Mouse (Mus musculus) midbrain, postnatal 0 days (tissue): ENCODE measurements at regions not wholly inside any gene's neighbourhood (a gene's known extent, or its start where the extent isn't known, plus 50 kb on each side); places are given as distances from the start of the nearest gene placed in this dataset. TPM values are rescaled to one million over a fixed set of nuclear protein-coding genes. Genes with fewer than 3 reads are reported as not detected.
A peak's percentile ranks its signal among the peaks of the same experiment; 100 is the strongest.

Source experiments
- ATAC-seq: fragments of 200-750 bp; cut with Nextera tagmentation; 2 replicates; pipeline ENCODE4 v1.8.0; 2017; ENCODE audit warnings: moderate number of reproducible peaks, mild to moderate bottlenecking, moderate TSS enrichment, moderate library complexity; ENCODE audit not compliant: low FRiP score
- DNase-seq: peaks from one replicate; pipeline ENCODE4 v3.0.0-alpha.2; 2015; ENCODE audit warnings: low spot score
- H3K27ac ChIP-seq: fragments of 300-500 bp; sonication (generic); 2 replicates; pipeline ENCODE4 v1.5.1; 2014; ENCODE audit warnings: low read depth, mild to moderate bottlenecking, low read length, mixed read lengths
- H3K27me3 ChIP-seq: fragments of 300-500 bp; sonication (generic); 2 replicates; pipeline ENCODE4 v1.6.1; 2014; ENCODE audit warnings: low read length, control low read depth, mixed read lengths; ENCODE audit not compliant: insufficient read depth
- H3K36me3 ChIP-seq: fragments of 300-500 bp; sonication (generic); 2 replicates; pipeline ENCODE4 v1.6.1; 2014; ENCODE audit warnings: low read length, control low read depth, mixed read lengths; ENCODE audit not compliant: insufficient read depth
- H3K4me1 ChIP-seq: fragments of 300-500 bp; sonication (generic); 2 replicates; pipeline ENCODE4 v1.6.1; 2014; ENCODE audit warnings: mild to moderate bottlenecking, control low read depth, antibody characterized with exemption, low read length, mixed read lengths; ENCODE audit not compliant: insufficient read depth
- H3K4me2 ChIP-seq: fragments of 300-500 bp; sonication (generic); 2 replicates; pipeline ENCODE4 v1.6.1; 2014; ENCODE audit warnings: low read depth, mild to moderate bottlenecking, low read length, mixed read lengths; ENCODE audit not compliant: poor library complexity, severe bottlenecking
- H3K4me3 ChIP-seq: fragments of 300-500 bp; sonication (generic); 2 replicates; pipeline ENCODE4 v1.5.1; 2014; ENCODE audit warnings: low read depth, mild to moderate bottlenecking, low read length, moderate library complexity
- H3K9ac ChIP-seq: fragments of 300-500 bp; sonication (generic); replicated peaks from 2 replicates; pipeline ENCODE4 v1.6.1; 2014; ENCODE audit warnings: mild to moderate bottlenecking, low read length, moderate library complexity, mixed read lengths; ENCODE audit not compliant: poor library complexity, severe bottlenecking
- H3K9me3 ChIP-seq: fragments of 300-500 bp; sonication (generic); 2 replicates; pipeline ENCODE4 v1.6.1; 2016; ENCODE audit warnings: low read length, control low read depth
- CTCF ChIP-seq: IDR thresholded peaks from 2 replicates; pipeline ENCODE4 v1.5.1; 2016; ENCODE audit warnings: antibody characterized with exemption, mild to moderate bottlenecking
- WGBS: fragments of 180-500 bp; shearing (Covaris S2); extraction: QIAGEN DNeasy Blood & Tissue Kit; methylation state at CpG from one replicate; pipeline ENCODE4 v1.1.7; 2014; 5-methylcytosine and 5-hydroxymethylcytosine counted together
- microRNA-seq: library from miRNA; unstranded; fragments of <30 nt; microRNA quantifications from one replicate; pipeline ENCODE4, GENCODE M21; 2016; ENCODE audit warnings: borderline number of aligned reads

GRCm38 (mm10) chr13:90659087-90659486 lies 246.1 kb downstream of the Atp6ap1l start:
- no peak overlapping the region for H3K27ac ChIP-seq
- TF ChIP-seq CTCF: no peak
- H3K9me3 ChIP-seq: no peaks in the 10 kb centered on the region
- H3K4me2 ChIP-seq: no peak overlapping the region
- WGBS: 71% methylated on average over 5 of the region's 5 CpGs
- H3K9ac ChIP-seq: no peak overlapping the region
- H3K36me3 ChIP-seq: no peaks in the 10 kb centered on the region
- no peaks in the 10 kb centered on the region for H3K4me1 ChIP-seq
- H3K4me3 ChIP-seq: no peak overlapping the region
- ATAC-seq: no peak
- no peaks in the 10 kb centered on the region for H3K27me3 ChIP-seq
- no peak for DNase-seq

GRCm38 (mm10) chr13:90646356-90646755 lies 258.8 kb downstream of the Atp6ap1l start:
- ATAC-seq (no peak), DNase-seq (peak; percentile 6)
- Histone ChIP-seq H3K27ac (no peak overlapping the region), H3K36me3 (no peaks in the 10 kb centered on the region), H3K9me3 (no peaks in the 10 kb centered on the region), H3K4me1 (peaks cover 7% of the 10 kb centered on the region; the same call in 1 of the 2 replicates), H3K27me3 (no peaks in the 10 kb centered on the region), H3K4me3 (no peak overlapping the region), H3K9ac (no peak overlapping the region), H3K4me2 (no peak overlapping the region)
- WGBS: 62% methylated on average over 4 of the region's 4 CpGs
- TF ChIP-seq CTCF: no peak

DNA sequence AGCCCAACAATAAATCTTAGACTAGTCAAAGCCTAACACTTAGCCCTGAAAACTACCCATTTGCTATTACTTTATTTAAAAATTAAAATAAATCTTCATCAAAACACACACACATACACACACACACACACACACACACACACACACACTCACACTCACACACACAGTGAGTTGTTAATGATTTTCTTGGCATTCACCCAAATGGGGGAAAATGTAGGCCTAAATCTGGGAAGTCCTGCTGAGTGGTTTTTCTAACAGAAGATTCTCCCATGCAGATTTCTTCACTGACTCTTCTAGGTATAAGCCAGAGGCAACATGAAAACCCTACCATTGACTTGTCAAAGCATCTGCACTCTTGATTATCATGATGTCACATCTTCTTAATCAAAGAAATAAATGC lies 260.9 kb downstream of the Atp6ap1l start:
- Histone ChIP-seq H3K27me3 (no peaks in the 10 kb centered on the region), H3K9me3 (no peaks in the 10 kb centered on the region), H3K36me3 (no peaks in the 10 kb centered on the region), H3K27ac (no peak overlapping the region), H3K4me1 (peaks cover 7% of the 10 kb centered on the region; the same call in 1 of the 2 replicates), H3K4me3 (no peak overlapping the region), H3K4me2 (no peak overlapping the region), H3K9ac (no peak overlapping the region)
- no peak for ATAC-seq
- TF ChIP-seq CTCF: no peak
- peak; percentile 50 for DNase-seq

DNA sequence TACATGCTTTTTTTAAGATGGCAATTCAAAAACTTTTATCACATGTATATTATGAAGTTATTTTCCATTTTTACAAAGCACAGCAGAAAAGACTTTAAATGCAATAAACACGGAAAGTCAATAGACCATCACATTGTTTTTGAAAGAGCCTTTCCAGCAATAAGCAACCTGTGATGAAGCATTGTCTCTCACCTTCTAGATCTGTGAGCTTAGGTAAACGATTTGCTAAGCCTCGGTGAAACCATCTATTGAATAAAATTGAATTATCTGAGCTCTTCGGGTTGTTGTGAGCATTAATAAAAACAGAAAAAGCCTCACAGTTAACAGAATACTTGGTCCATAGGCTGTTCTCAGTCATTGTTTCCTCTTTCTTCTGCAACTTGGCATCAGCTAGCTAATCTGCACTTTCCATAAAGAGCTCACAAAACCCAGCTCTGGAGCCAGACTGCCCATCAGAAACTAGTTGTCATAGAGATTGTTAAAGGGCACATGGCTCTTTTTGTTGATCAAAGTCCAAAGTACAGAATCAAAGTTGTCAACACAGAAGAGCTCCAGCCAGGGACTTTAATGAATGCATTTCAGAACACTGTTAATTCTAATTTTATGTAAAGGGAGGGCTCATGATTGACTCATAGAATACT lies 261.5 kb downstream of the Atp6ap1l start:
- no peak overlapping the region for H3K4me3 ChIP-seq
- no peak for TF ChIP-seq CTCF
- no peak overlapping the region for H3K27ac ChIP-seq
- no peak overlapping the region for H3K4me2 ChIP-seq
- H3K36me3 ChIP-seq: no peaks in the 10 kb centered on the region
- no peaks in the 10 kb centered on the region for H3K9me3 ChIP-seq
- 19% methylated on average over 4 of the region's 4 CpGs for WGBS
- DNase-seq: peak; percentile 81
- ATAC-seq: peak; percentile 50
- H3K9ac ChIP-seq: no peak overlapping the region
- peaks cover 7% of the 10 kb centered on the region; the same call in 1 of the 2 replicates for H3K4me1 ChIP-seq
- no peaks in the 10 kb centered on the region for H3K27me3 ChIP-seq

DNA sequence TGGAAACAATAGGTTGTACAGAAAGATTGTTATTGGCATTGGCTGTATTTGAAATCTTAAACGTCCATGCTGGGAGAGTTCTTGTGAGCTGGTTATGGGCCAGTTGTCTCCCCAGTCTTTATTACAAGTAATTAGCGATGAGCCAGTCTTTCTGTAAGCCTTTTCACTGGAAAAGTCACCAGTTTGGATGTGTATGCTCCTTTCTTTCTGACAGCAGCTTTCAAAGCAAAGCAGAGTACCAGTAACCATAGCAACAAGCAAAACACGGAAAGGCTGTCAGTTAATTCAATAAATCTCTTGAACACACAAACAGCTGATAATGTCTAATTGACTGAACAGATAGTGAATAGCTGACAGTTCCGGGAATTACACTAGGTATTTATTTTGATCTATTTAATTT lies 262.0 kb downstream of the Atp6ap1l start:
- WGBS: 14% methylated on average over 4 of the region's 4 CpGs
- Histone ChIP-seq H3K9ac (no peak overlapping the region), H3K27me3 (no peaks in the 10 kb centered on the region), H3K27ac (peak overlapping the region; percentile 63; the same call in 1 of the 2 replicates), H3K4me2 (no peak overlapping the region), H3K36me3 (no peaks in the 10 kb centered on the region), H3K4me1 (peaks cover 7% of the 10 kb centered on the region; the same call in 1 of the 2 replicates), H3K4me3 (no peak overlapping the region), H3K9me3 (no peaks in the 10 kb centered on the region)
- peak; percentile 86 for ATAC-seq
- TF ChIP-seq CTCF: no peak
- DNase-seq: peak; percentile 84

DNA sequence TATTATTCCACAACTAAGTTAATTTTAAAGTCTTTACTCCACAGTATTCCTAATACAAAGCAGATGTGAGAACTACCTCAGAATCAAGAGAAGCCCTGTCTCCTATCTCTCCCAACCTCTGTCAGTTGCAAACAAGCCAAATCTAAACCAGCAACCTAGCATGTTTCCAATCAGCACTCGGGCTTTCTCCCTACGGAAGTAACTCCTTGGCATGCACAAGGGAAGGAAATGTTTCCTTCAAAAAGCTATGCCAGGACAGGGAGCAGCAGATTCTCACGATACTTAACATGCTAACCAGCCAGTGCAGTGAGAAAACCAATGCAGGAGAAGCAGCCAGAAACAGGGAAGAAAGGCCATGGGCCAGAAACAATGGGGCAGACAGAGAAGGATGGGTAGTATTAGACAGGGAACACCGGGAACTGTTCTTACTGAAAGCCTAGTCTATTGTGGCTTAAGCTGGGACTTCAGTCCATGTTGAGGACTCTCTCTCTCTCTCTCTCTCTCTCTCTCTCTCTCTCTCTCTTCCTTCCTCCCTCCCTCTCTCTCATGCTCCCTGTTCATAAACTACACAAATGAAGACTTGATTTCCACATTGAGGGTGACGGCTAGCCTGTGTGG lies 262.8 kb downstream of the Atp6ap1l start:
- Histone ChIP-seq H3K27ac (peak overlapping the region; percentile 63; the same call in 1 of the 2 replicates), H3K9ac (no peak overlapping the region), H3K4me3 (no peak overlapping the region), H3K4me2 (no peak overlapping the region), H3K36me3 (no peaks in the 10 kb centered on the region), H3K9me3 (no peaks in the 10 kb centered on the region), H3K27me3 (no peaks in the 10 kb centered on the region), H3K4me1 (peaks cover 7% of the 10 kb centered on the region; the same call in 1 of the 2 replicates)
- TF ChIP-seq CTCF: no peak
- DNase-seq (peak; percentile 47), ATAC-seq (no peak)
- 49% methylated on average over 5 of the region's 5 CpGs for WGBS

Small RNAs in the stretch of these regions (microRNA-seq; reads per million reads assigned to microRNA genes)
- not detected for gene Gm44338
